Mouse (Mus musculus): ENCODE measurements around the gene Ambra1.

Gene Ambra1

DNA sequence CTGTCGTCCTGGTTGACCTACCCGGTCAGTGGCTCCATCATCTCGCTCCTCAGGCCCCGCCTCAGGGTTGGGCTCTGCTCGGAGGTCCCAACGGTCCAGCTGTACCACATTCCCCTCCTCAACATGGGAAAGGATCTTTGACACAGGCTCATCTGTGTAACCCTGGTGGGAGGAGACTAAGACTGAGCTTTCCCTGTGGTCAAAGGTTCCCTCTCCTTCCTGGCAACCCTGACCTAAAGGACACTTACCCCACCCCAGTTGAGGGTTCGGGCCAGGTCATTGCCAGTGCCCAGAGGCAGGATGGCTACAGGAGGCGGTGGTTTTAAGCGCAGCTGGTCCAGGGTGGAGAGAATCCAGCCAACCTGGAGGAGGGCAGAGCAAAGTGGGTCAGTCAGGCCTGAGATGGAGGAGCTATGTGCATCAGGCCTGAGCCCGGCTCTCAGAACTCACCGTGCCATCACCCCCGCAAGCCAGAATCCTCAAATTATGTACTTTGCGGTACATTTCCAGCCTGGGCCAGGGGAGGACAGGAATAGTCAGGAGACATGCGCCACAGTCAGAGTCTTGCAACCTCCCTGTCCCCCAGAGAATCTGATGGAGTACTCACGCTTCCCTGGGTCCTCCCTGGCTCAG lies 209.5 kb downstream of the Ambra1 start:
- DNase-seq = no peak

- DNase-seq = no peak
Observed at GRCm38 (mm10) chr2:91942356-91942755, 212.4 kb downstream of the Ambra1 start.

DNA sequence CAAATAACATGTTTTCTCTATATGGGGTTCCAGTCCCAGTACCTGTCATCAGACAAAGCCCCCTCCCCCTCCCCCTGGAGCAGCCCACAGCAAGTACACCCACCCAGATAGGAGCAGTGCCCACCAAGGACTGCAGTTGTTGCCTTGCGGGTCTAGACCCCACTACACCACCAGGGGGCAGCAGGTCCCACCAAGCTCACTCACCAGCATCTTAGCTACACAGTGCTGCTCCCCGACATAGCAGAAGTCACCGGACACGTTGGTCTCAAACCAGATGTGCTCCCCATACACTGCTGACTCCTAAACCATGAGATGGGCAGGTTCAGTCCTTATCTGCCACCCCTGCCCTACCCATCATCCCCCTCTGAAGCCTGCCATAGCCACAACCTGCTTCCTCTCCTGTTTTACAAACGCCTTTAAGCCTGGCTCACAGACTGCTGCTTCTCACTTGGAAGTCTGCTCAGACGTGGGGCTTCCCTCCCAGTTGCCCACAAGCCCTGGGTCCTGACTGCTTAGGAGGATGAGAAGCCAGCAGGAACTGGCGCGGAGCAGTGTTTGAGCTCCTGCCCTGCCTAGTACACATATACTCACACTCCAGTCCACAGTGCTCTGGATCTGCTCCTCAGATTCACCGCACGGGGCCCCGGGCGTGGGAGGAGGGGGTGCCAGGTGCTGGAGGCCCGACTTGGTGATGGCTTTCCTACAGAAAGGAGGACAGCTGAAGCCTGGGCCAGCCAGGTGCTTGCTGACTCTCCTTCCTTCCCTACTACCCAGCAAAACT lies 214.4 kb downstream of the Ambra1 start:
- DNase-seq = peak; percentile 88

- DNase-seq = no peak
Observed at GRCm38 (mm10) chr2:91945483-91945882, 215.5 kb downstream of the Ambra1 start, which contains the start of gene Gm9821. Gene Gm9821 (plus strand): TSS chr2:91945703.

DNA sequence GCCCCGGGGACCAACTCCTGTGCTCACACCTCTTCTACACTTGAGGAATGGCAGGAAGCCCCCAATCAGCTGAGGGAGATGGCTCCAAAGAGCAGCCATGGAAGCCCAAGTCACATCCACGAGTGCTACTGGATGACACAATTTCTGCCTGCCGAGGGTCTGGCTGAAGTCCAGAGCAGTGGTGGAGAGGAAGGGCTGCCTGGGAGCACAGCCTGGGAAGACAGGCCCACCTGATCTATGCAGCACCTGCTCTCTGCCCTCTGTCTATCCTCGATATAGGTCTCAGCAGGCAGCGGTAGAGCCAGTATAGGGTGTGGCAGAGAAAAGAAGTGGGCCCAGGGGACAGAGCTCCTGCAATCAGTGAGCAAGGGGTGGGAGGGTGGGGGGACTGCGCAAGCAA lies 216.9 kb downstream of the Ambra1 start:
- DNase-seq = peak; percentile 62

DNA sequence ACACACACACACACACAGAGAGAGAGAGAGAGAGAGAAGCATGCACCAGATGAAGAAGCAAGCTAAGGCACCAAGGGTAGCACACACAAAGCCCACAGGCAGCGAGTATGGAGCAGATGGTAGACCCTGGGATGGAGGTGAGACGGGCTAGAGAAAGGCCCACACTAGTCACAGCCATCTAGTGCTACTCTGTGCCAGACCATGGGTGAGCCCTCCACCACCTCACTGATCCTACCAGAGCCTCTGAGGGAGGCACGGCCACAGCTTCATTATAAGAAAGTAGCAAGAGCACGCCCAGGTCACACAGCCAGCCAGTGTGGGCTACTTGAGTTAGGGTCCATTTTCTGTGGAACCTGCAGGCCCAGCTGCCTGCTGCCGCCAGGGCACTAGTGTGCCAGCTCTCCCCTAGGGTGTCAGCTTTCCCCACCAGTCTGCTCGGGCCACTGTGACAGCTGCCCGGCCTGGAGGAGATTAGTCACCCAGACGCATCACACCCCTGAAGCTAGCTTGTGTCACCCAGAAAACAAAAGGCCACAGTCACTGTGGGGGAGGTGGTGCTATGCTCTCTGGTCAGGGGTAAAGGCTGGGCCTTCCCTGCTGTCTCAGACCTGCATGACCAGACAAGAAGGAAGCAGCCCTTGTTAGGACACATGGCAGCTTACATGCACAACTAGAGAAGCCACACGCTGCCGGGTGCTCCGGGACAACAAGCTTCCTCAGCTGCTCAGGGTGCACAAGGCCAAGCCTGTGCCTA lies 217.6 kb downstream of the Ambra1 start:
- no peak for DNase-seq

DNA sequence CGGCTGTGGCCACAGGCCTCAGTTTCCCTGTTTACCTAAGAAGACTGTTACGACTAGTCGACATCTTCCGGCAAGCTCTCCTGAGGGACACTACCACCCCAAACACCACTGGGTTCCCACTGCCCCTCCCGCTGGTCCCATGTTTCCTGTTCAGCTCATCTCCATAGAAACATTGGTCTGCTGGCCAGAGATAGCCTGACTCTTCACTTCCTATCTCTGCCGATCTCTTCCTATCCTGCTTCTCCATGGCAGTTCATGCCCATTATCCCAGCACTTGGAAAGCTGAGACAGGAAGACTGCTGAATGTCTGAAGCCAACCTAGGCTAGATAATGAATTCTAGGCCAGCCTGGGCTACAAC lies 218.2 kb downstream of the Ambra1 start:
- no peak for DNase-seq

GRCm38 (mm10) chr2:91948792-91949241 lies 218.9 kb downstream of the Ambra1 start:
- DNase-seq = peak; percentile 59

DNA sequence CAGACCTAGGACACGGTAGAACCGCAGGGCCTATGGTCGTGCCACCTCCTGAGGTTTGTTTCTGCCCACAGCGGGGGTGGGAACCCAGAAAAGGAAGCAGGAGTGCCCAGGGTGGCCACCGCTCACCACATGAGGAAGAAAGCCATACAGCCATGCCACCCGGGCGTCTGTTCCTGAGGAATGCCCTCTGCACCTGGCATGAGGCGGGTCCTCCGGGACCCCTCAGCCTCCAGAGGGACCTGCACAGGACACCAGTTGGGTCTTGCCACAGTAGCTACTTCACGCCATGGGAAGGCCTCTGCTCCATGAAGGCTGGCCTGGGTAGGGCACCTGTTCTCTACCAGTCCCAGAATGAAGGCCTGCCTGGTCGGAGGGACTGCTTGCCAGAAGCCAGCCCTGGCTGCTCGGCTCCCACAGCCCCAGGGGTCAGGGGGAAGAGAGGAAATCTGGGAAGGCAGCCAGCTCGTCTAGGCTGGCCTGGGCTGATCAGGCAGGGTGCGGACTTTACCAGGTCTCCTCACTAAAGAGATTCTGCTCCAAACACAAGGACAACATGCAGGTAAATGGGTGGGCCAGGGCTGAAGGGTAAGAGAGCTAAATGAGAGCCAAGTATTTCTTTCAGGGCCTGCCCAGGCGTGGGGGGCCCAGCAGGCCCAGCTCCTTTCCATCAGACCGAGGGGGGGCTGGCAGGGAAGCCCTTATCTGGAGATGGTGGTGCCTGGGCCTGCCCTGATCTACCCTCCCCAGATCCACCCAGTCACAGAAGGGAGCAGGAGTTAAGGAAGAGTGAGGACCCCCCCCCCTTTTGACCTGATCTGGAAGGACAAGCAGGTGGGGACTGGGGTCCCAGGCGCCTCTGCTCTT lies 219.7 kb downstream of the Ambra1 start:
- peak; percentile 87 for DNase-seq

GRCm38 (mm10) chr2:91950275-91951085 lies 220.5 kb downstream of the Ambra1 start:
- peak; percentile 78 for DNase-seq

DNA sequence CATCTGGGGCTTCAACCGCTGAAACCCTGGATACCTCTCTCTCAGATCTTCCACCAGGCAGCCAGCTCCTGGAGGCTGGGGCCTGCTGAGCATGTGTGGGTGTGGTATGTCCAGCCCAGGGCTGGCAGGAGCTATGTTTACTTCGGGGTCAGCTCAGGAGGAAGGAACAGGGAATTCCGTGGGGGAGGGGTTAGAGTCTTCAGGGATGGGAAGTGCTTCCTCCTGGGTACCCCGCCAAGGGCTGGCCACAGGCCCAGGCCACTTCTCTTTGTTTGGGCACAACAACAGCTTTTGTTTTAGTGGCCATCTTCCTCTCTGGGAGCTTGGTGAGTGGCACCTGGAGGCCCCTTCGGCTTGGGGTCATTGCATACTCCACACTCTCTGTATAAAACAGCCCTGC lies 223.9 kb downstream of the Ambra1 start:
- DNase-seq = peak; percentile 88

GRCm38 (mm10) chr2:91955121-91955591 lies 225.2 kb downstream of the Ambra1 start:
- no peak for DNase-seq

DNA sequence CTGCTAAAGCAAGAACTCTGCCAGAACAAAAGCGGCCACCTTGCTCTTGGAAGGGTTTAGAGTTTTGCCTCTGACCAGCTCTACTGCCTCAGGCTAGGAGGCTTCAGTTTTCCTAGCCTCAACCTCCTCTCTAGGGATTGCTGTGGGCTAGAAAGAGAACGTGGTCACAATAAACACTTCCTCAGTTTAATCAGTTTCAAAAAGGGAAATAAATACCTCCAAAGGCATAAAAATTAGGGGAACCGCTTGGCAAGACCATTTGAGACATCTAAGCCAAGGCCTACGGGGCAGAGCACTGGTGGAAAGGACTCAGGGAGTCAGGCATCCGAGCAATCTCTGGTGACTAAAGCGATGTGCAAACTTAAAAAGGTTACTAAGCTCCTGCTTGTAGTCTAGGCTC lies 225.9 kb downstream of the Ambra1 start:
- no peak for DNase-seq

GRCm38 (mm10) chr2:91957096-91957495 lies 227.2 kb downstream of the Ambra1 start:
- DNase-seq = peak; percentile 60

DNA sequence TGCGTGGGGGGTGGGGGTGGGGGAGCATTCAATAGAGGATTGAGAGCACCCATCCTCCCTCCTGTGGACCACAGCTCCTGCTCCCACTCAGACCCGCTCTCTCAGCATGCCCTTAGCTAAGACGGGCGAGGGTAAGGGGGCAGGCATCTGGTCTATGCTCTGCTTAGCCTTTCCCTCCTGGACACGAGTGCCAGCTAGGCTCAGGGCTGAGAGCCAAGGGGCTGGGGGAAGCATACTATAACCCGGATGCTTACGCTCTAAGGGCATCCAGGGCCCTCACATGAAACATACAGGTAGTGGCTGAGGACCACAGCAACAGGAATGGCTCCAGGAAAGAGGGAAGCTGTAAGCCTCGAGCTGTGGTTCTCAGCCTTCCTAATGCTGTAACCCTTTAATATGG lies 228.1 kb downstream of the Ambra1 start:
- DNase-seq = no peak

GRCm38 (mm10) chr2:91958701-91959457 lies 228.9 kb downstream of the Ambra1 start:
- peak; percentile 82 for DNase-seq

DNA sequence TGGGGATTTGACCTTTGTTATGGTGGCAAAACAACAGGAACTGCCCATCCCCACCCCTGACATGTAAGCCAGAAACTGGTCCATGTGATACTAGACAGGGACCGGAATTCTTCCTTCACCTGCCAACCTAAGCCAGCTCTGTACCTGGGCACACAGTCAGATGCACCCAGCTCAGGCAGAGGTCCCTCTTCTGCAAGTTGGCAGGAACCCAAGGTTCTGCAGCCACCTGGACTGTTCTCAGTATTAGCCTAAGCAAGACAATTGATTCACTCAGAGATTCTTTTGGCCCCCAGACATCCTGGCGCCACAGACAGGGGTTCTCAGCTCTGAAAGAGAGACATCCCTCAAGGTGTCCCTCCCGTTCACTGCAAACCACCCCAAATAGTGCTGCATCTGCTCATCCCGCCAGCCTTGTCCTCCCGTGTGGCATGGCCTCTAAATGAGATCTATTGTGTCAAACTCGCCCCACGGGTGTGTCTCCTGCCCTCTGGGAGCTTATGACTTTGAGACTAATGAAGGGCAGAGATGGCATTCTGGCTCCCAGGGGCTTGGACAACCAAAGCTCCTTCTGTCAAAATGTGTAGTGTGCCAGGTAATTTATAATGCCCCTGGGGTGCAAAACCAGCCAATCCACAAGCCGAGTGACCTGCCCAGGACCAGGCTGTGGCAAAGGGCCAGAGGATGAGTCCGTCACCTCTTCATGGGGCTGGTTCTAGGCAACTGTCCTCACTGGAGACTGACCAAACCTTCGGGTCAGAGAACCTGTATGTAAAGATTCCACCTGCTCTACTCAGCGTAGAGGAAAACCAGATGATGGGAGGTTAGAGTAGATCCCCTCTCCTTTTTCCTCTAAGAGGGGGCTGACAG lies 229.8 kb downstream of the Ambra1 start:
- no peak for DNase-seq

GRCm38 (mm10) chr2:91960459-91960858 lies 230.5 kb downstream of the Ambra1 start:
- no peak for DNase-seq

DNA sequence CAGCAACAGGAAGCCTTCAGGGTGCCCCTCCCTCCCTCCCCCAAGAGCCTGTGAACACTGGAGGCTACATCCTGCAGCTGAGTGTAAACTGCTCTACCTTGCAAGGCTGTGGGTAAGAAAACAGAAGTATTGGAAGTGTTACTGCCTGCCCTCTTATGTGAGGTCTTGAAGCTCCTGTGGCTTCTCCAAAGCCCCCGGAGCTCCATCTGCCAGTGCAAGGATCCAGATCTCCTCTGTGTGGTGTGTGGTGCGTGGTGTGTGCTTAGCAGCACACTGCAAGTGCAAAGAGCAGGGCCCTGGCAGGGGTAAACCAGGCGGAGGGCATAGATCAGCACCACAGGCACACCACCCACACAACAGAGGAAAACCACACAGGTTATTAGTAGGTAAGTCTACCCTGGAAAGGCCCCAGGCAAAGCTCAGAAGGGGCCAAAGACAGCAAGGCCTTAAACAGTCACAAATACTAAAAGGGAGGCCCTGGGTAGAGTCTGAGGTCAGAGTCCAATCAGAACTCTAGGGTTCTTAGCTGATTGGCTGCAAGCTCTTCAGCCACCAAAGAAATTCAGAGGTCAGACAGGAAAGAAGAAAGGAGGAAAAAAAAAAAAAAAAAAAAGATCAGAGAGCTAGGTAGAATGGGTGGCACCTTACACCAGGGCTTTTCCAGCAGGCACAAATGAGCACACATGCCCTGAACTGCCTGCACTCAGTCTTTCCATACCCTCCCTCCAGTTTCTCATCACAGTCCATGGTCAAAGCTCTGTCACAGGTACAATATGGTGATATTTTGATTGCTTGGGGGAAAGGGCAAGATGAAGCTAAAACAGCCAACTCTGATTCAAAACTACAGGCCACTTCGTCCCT lies 232.2 kb downstream of the Ambra1 start:
- peak; percentile 43 for DNase-seq
